Mouse (Mus musculus): ENCODE measurements around the gene Gpt2. TPM values are rescaled to one million over a fixed set of nuclear protein-coding genes. Genes with fewer than 3 reads are reported as not detected.

The Gpt2 gene
- polyA plus RNA-seq, 1 experiment = 49.2 TPM

- no peak for TF ChIP-seq POLR2A (IDR thresholded peaks at IDR 0.05; ENCODE audit: extremely low read depth, insufficient read depth, low read length)
- TF ChIP-seq CTCF (IDR thresholded peaks at IDR 0.05; ENCODE audit: extremely low read depth, insufficient read depth, low read length) = peak; percentile 34; the same call in 1 of the 2 replicates
- H3K4me1 ChIP-seq (ENCODE audit: control insufficient read depth, insufficient read depth, low read length) = no peaks in the 10 kb centered on the region
- no peak overlapping the region for H3K4me3 ChIP-seq (ENCODE audit: insufficient read depth, low read length)
- no peak overlapping the region for H3K27ac ChIP-seq (ENCODE audit: insufficient read depth, low read length)
Measured at GRCm38 (mm10) chr8:85461377-85461776, 31.0 kb upstream of the Gpt2 start.

DNA sequence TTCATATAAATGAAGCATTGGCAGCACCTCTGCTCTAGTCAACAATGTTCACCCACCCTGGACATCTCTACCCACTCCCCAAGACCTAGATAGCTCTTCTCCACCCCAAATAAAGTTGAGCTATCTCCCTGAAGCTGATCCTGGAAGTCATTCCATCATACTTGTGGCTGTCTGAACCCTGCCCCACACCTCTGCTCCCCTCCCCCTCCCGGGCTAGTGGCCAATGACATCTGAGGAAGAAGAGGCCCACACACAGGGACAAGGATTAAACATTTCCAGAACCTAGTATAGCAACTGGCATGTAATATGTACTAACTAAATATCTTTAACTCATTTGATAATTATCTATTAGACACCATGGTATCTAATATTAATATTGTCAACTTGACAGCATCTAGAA, 29.9 kb upstream of the Gpt2 start:
- H3K4me1 ChIP-seq (ENCODE audit: control insufficient read depth, insufficient read depth, low read length) = no peaks in the 10 kb centered on the region
- H3K4me3 ChIP-seq (ENCODE audit: insufficient read depth, low read length) = no peak overlapping the region
- H3K27ac ChIP-seq (ENCODE audit: insufficient read depth, low read length) = no peak overlapping the region
- TF ChIP-seq POLR2A (IDR thresholded peaks at IDR 0.05; ENCODE audit: extremely low read depth, insufficient read depth, low read length) (no peak), CTCF (IDR thresholded peaks at IDR 0.05; ENCODE audit: extremely low read depth, insufficient read depth, low read length) (no peak)

- Histone ChIP-seq H3K4me1 (ENCODE audit: control insufficient read depth, insufficient read depth, low read length) (no peaks in the 10 kb centered on the region), H3K4me3 (ENCODE audit: insufficient read depth, low read length) (no peak overlapping the region)
- TF ChIP-seq CTCF (IDR thresholded peaks at IDR 0.05; ENCODE audit: extremely low read depth, insufficient read depth, low read length) = no peak
Measured at GRCm38 (mm10) chr8:85464316-85464715, 28.1 kb upstream of the Gpt2 start.

DNA sequence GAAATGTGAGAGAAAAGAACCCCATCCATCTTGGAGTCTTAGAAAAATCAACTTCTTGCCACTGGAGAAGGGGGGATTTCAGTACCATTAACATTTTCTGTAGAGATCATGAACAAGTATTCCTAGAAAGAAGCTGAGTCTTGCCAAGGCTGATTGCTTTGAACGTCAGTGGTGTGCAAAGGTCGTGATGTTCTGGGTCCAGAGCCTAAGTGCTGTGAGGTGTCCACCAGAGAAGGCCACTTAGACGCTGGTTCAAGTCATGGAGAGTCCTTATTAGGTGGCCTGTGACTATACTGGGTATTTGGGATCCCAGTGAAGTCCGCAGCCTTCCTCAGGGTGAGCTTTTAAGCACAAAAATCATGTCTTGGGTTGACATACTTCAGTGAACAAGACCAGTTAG, 26.3 kb upstream of the Gpt2 start:
- Histone ChIP-seq H3K4me1 (ENCODE audit: control insufficient read depth, insufficient read depth, low read length) (no peaks in the 10 kb centered on the region), H3K27ac (ENCODE audit: insufficient read depth, low read length) (no peak overlapping the region), H3K4me3 (ENCODE audit: insufficient read depth, low read length) (no peak overlapping the region)
- TF ChIP-seq CTCF (IDR thresholded peaks at IDR 0.05; ENCODE audit: extremely low read depth, insufficient read depth, low read length) = no peak
- TF ChIP-seq POLR2A (IDR thresholded peaks at IDR 0.05; ENCODE audit: extremely low read depth, insufficient read depth, low read length) = no peak

More at GRCm38 (mm10) chr8:85464316-85464715, 28.1 kb upstream of the Gpt2 start:
- H3K27ac ChIP-seq (ENCODE audit: insufficient read depth, low read length) = no peak overlapping the region

DNA sequence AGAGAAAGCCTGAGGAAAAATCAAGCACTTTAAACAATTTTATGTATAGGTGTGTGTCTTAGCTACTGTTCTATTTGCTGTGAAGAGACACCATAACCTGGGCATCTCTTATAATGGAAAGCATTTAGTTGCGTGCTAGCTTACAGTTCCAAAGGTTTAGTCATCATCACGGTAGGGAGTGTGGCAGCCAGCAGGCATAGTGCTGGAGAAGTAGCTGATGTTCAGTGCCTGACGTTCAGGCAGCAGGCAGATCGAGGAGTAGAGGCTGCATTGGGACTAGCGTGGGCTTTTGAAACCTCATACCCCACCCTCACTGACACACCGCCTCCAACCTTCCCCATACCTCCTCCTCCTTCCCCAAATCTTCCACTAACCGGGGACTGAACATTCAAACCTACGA, 21.6 kb upstream of the Gpt2 start:
- H3K4me3 ChIP-seq (ENCODE audit: insufficient read depth, low read length) = no peak overlapping the region
- no peak for TF ChIP-seq CTCF (IDR thresholded peaks at IDR 0.05; ENCODE audit: extremely low read depth, insufficient read depth, low read length)
- TF ChIP-seq POLR2A (IDR thresholded peaks at IDR 0.05; ENCODE audit: extremely low read depth, insufficient read depth, low read length) = no peak
- no peaks in the 10 kb centered on the region for H3K4me1 ChIP-seq (ENCODE audit: control insufficient read depth, insufficient read depth, low read length)
- H3K27ac ChIP-seq (ENCODE audit: insufficient read depth, low read length) = no peak overlapping the region

DNA sequence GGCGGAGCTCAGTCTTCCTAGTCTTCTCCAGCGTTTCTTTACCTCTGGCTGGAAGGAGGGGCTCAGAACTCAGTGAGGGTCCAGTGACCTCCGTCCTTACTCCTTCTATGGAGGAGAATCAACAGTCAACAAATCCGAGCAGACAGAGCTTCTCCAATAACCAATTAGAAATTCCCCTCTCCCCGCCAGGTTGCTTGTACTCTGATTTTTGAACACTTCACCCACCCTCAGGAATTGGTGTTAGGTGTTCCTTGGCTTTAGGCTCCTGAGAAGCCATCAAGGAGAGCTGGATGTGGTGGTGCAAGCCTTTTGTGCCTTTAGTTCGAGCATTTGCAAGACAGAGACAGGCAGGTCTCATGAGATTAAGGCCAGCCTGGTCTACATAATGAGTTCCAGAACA, 19.6 kb upstream of the Gpt2 start:
- H3K27ac ChIP-seq (ENCODE audit: insufficient read depth, low read length) = no peak overlapping the region
- TF ChIP-seq CTCF (IDR thresholded peaks at IDR 0.05; ENCODE audit: extremely low read depth, insufficient read depth, low read length) = no peak
- TF ChIP-seq POLR2A (IDR thresholded peaks at IDR 0.05; ENCODE audit: extremely low read depth, insufficient read depth, low read length) = no peak
- H3K4me1 ChIP-seq (ENCODE audit: control insufficient read depth, insufficient read depth, low read length) = no peaks in the 10 kb centered on the region
- no peak overlapping the region for H3K4me3 ChIP-seq (ENCODE audit: insufficient read depth, low read length)

DNA sequence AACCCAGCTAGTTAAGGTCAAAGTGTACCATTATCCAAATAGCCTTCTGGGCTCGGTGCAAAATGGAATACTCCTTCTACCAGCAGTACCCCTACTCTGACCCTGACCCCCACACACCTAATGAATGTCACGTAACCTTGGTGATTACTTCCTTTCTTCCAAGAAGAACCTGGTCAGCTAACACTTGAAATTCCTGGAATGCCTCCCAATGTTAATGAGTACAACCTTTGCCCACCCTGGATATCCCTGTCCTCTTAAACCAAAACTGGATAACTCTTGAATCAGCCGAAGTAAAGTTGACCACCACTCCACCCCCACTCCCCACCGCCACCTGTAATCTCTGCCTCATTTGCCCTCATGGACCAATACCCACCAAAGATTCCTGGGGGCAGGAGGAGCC, 19.1 kb upstream of the Gpt2 start:
- Histone ChIP-seq H3K27ac (ENCODE audit: insufficient read depth, low read length) (no peak overlapping the region), H3K4me3 (ENCODE audit: insufficient read depth, low read length) (no peak overlapping the region), H3K4me1 (ENCODE audit: control insufficient read depth, insufficient read depth, low read length) (no peaks in the 10 kb centered on the region)
- TF ChIP-seq CTCF (IDR thresholded peaks at IDR 0.05; ENCODE audit: extremely low read depth, insufficient read depth, low read length) = no peak
- no peak for TF ChIP-seq POLR2A (IDR thresholded peaks at IDR 0.05; ENCODE audit: extremely low read depth, insufficient read depth, low read length)

GRCm38 (mm10) chr8:85474924-85475323, 17.5 kb upstream of the Gpt2 start:
- no peak overlapping the region for H3K4me3 ChIP-seq (ENCODE audit: insufficient read depth, low read length)
- TF ChIP-seq POLR2A (IDR thresholded peaks at IDR 0.05; ENCODE audit: extremely low read depth, insufficient read depth, low read length) = no peak
- no peak for TF ChIP-seq CTCF (IDR thresholded peaks at IDR 0.05; ENCODE audit: extremely low read depth, insufficient read depth, low read length)
- no peak overlapping the region for H3K27ac ChIP-seq (ENCODE audit: insufficient read depth, low read length)
- no peaks in the 10 kb centered on the region for H3K4me1 ChIP-seq (ENCODE audit: control insufficient read depth, insufficient read depth, low read length)

- TF ChIP-seq CTCF (IDR thresholded peaks at IDR 0.05; ENCODE audit: extremely low read depth, insufficient read depth, low read length) (no peak), POLR2A (IDR thresholded peaks at IDR 0.05; ENCODE audit: extremely low read depth, insufficient read depth, low read length) (no peak)
- Histone ChIP-seq H3K4me3 (ENCODE audit: insufficient read depth, low read length) (no peak overlapping the region), H3K4me1 (ENCODE audit: control insufficient read depth, insufficient read depth, low read length) (peaks cover 3% of the 10 kb centered on the region; the same call in 1 of the 2 replicates), H3K27ac (ENCODE audit: insufficient read depth, low read length) (no peak overlapping the region)
Measured at GRCm38 (mm10) chr8:85476970-85477545, 15.3 kb upstream of the Gpt2 start.

DNA sequence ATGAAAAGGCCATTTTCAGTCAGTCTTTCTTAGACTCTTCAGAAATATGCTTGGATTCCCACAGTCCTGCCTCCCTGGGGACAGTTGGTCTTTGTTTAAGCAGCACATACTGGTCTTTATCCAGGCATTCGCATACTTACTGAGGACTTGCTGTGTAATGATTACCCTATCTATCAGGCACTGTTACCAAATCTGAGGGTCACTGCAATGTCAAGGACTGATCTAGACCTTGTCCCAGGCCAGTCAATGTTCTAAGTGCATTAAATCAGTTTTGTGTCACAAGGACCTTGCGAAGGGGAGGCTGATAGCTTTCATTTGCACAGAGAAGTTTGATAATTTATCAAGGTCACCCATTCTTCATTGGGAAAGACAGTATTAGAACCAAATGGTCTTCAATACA, 14.0 kb upstream of the Gpt2 start:
- H3K4me3 ChIP-seq (ENCODE audit: insufficient read depth, low read length) = no peak overlapping the region
- H3K4me1 ChIP-seq (ENCODE audit: control insufficient read depth, insufficient read depth, low read length) = peaks cover 3% of the 10 kb centered on the region; the same call in 1 of the 2 replicates
- TF ChIP-seq POLR2A (IDR thresholded peaks at IDR 0.05; ENCODE audit: extremely low read depth, insufficient read depth, low read length) (no peak), CTCF (IDR thresholded peaks at IDR 0.05; ENCODE audit: extremely low read depth, insufficient read depth, low read length) (no peak)
- no peak overlapping the region for H3K27ac ChIP-seq (ENCODE audit: insufficient read depth, low read length)

All from cortical plate, adult 2 months (tissue).